ENCODE assay signal across 31 mouse cellular contexts in the genomic region with DNA sequence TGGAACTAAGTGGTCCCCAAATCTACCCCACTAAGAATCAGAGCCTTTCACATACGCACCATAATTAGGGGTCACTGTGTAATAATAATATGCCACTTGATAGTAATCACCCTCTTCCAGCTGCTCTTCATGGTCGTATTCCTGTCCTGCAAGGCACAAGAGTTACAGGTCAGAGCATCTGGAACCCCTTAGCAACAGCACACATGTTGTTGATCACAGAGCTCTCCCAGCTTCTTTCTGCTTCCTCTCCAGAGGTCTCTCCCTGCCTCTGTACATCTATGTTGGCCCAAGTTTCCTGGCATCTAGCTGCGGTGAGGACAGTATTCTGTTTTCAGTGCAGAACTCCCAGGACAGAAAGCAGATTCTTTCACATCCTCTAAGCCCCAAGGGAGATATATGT. TPM values are rescaled to one million over a fixed set of nuclear protein-coding genes. Genes with fewer than 3 reads are reported as not detected.
A peak's percentile ranks its signal among the peaks of the same experiment; 100 is the strongest.
DNase-seq lines count a peak whose midpoint lies in the region; ATAC-seq and TF ChIP-seq lines count a peak whose summit lies in the region.
"Had no signal": no experiment of that assay in that cellular context is flagged by ENCODE, and none has a peak within 500 bp of the region (broad histone marks: within the 10 kb centered on the region; RNA-seq: fewer than 3 reads in every experiment).

No protein-coding gene starts in this region.

- peak overlapping the region; percentile 80; the same call in 1 of the 2 replicates for H3K27ac ChIP-seq in gastrocnemius, adult 2 months
- H3K27ac ChIP-seq in lung, embryonic 15.5 days, result no peak overlapping the region
- H3K27ac ChIP-seq in embryonic facial prominence, embryonic 10.5 days (replicated peaks), result no peak overlapping the region
- H3K27ac ChIP-seq in limb, embryonic 12.5 days, result 0 out of 2 replicates have a peak overlapping the region, but pooled peaks have one; percentile 31
- H3K27ac ChIP-seq in liver, embryonic 11.5 days (ENCODE audit: low read depth, low read length), result no peak overlapping the region
- H3K27ac ChIP-seq: forebrain, embryonic 10.5 days; forebrain, embryonic 15.5 days; hindbrain, embryonic 13.5 days; kidney, postnatal 0 days; limb, embryonic 15.5 days; liver, embryonic 15.5 days; midbrain, embryonic 10.5 days; midbrain, embryonic 15.5 days; neural tube, embryonic 12.5 days had no signal

- no peak for DNase-seq in gastrocnemius, adult 2 months
- no peak for DNase-seq in gastrocnemius, postnatal 36 days
- DNase-seq in lung, adult 18-20 months, result no peak
- peak; percentile 73 for DNase-seq in embryonic facial prominence, embryonic 10.5 days (ENCODE audit: low spot score)
- no peak for DNase-seq in ovary, postnatal 14 days (ENCODE audit: low spot score)
- no peak for DNase-seq in liver, embryonic 11.5 days (ENCODE audit: low spot score)
- DNase-seq: adrenal gland, adult 8-10 months; cerebellum, adult 11 months; cerebellum, adult 9-10 months; cerebellum, postnatal 36 days; heart, postnatal 4 days; layer of hippocampus, adult 9-11 months; right cerebral cortex, postnatal 4 days; thymus, adult 2 months; thymus, postnatal 36 days had no signal

- no peak overlapping the region for H3K4me3 ChIP-seq in gastrocnemius, adult 2 months
- H3K4me3 ChIP-seq in lung, embryonic 15.5 days, result no peak overlapping the region
- no peak overlapping the region for H3K4me3 ChIP-seq in embryonic facial prominence, embryonic 10.5 days
- H3K4me3 ChIP-seq in limb, embryonic 12.5 days (replicated peaks), result no peak overlapping the region
- H3K4me3 ChIP-seq in liver, embryonic 11.5 days (ENCODE audit: low read depth, low read length), result no peak overlapping the region
- H3K4me3 ChIP-seq: embryonic facial prominence, embryonic 12.5 days; forebrain, embryonic 10.5 days; forebrain, embryonic 15.5 days; heart, embryonic 15.5 days; hindbrain, embryonic 13.5 days; limb, embryonic 15.5 days; liver, embryonic 15.5 days; midbrain, embryonic 15.5 days; neural tube, embryonic 12.5 days had no signal

- intact Hi-C loops in gastrocnemius, adult 2 months (cut with DNase I), result no loop called here
- intact Hi-C loops in gastrocnemius, postnatal 36 days (cut with DNase I), result loop anchor here (5.0 kb wide), 1 partner anchor 68 kb away; no protein-coding TSS in a partner anchor

- H3K27me3 ChIP-seq in lung, embryonic 15.5 days, result no peaks in the 10 kb centered on the region
- H3K27me3 ChIP-seq in embryonic facial prominence, embryonic 10.5 days (replicated peaks; ENCODE audit: low read depth, poor library complexity, severe bottlenecking), result no peaks in the 10 kb centered on the region
- no peaks in the 10 kb centered on the region for H3K27me3 ChIP-seq in limb, embryonic 12.5 days
- no peaks in the 10 kb centered on the region for H3K27me3 ChIP-seq in liver, embryonic 11.5 days (replicated peaks; ENCODE audit: control insufficient read depth, insufficient read depth, low read length)
- H3K27me3 ChIP-seq: embryonic facial prominence, embryonic 12.5 days; forebrain, embryonic 15.5 days; heart, embryonic 15.5 days; limb, embryonic 15.5 days; midbrain, embryonic 15.5 days; neural tube, embryonic 12.5 days had no signal

- ATAC-seq in lung, embryonic 15.5 days (ENCODE audit: borderline replicate concordance, extremely low read depth, low FRiP score, low TSS enrichment), result no peak
- no peak for ATAC-seq in limb, embryonic 12.5 days (ENCODE audit: insufficient number of reproducible peaks, insufficient read depth, low FRiP score, low TSS enrichment, low read depth)
- no peak for ATAC-seq in liver, embryonic 11.5 days (replicated peaks; ENCODE audit: low FRiP score)
- ATAC-seq: forebrain, embryonic 15.5 days; intestine, embryonic 16.5 days; midbrain, embryonic 15.5 days had no signal

- H3K4me1 ChIP-seq in lung, embryonic 15.5 days, result peaks cover 20% of the 10 kb centered on the region
- peaks cover 41% of the 10 kb centered on the region for H3K4me1 ChIP-seq in embryonic facial prominence, embryonic 10.5 days
- peaks cover 23% of the 10 kb centered on the region for H3K4me1 ChIP-seq in limb, embryonic 12.5 days (replicated peaks)
- peaks cover 19% of the 10 kb centered on the region for H3K4me1 ChIP-seq in liver, embryonic 11.5 days (replicated peaks; ENCODE audit: control insufficient read depth, insufficient read depth, low read length)

- 65% methylated on average over 3 of the region's 3 CpGs for WGBS in lung, embryonic 15.5 days
- WGBS in embryonic facial prominence, embryonic 10.5 days, result 40% methylated on average over 3 of the region's 3 CpGs
- 7% methylated on average over 3 of the region's 3 CpGs for WGBS in limb, embryonic 12.5 days
- WGBS in liver, embryonic 11.5 days, result 71% methylated on average over 3 of the region's 3 CpGs

- H3K4me2 ChIP-seq in lung, embryonic 15.5 days, result peak overlapping the region; percentile 55; the same call in 1 of the 2 replicates
- H3K4me2 ChIP-seq in limb, embryonic 12.5 days, result no peak overlapping the region
- H3K4me2 ChIP-seq in liver, embryonic 11.5 days, result no peak overlapping the region
- H3K4me2 ChIP-seq: embryonic facial prominence, embryonic 12.5 days; forebrain, embryonic 15.5 days; limb, embryonic 15.5 days; liver, embryonic 15.5 days; midbrain, embryonic 15.5 days; neural tube, embryonic 12.5 days had no signal

- no peaks in the 10 kb centered on the region for H3K9me3 ChIP-seq in lung, embryonic 15.5 days
- no peaks in the 10 kb centered on the region for H3K9me3 ChIP-seq in embryonic facial prominence, embryonic 10.5 days
- no peaks in the 10 kb centered on the region for H3K9me3 ChIP-seq in limb, embryonic 12.5 days
- no peaks in the 10 kb centered on the region for H3K9me3 ChIP-seq in liver, embryonic 11.5 days (ENCODE audit: control insufficient read depth, low read length)
- H3K9me3 ChIP-seq: embryonic facial prominence, embryonic 12.5 days; forebrain, embryonic 10.5 days; forebrain, embryonic 15.5 days; G1E; heart, embryonic 10.5 days; heart, embryonic 15.5 days; hindbrain, embryonic 13.5 days; limb, embryonic 15.5 days; liver, embryonic 15.5 days; midbrain, embryonic 10.5 days; midbrain, embryonic 15.5 days; neural tube, embryonic 12.5 days had no signal

- no peak overlapping the region for H3K9ac ChIP-seq in lung, embryonic 15.5 days
- no peak overlapping the region for H3K9ac ChIP-seq in limb, embryonic 12.5 days (replicated peaks)
- no peak overlapping the region for H3K9ac ChIP-seq in liver, embryonic 11.5 days (ENCODE audit: low read depth, low read length)
- H3K9ac ChIP-seq: embryonic facial prominence, embryonic 12.5 days; forebrain, embryonic 15.5 days; heart, embryonic 15.5 days; hindbrain, embryonic 13.5 days; limb, embryonic 15.5 days; liver, embryonic 15.5 days; midbrain, embryonic 15.5 days; neural tube, embryonic 12.5 days had no signal

- peaks cover 10% of the 10 kb centered on the region; the same call in 1 of the 2 replicates for H3K36me3 ChIP-seq in lung, embryonic 15.5 days
- H3K36me3 ChIP-seq in embryonic facial prominence, embryonic 10.5 days (replicated peaks), result no peaks in the 10 kb centered on the region
- no peaks in the 10 kb centered on the region for H3K36me3 ChIP-seq in limb, embryonic 12.5 days
- H3K36me3 ChIP-seq in liver, embryonic 11.5 days (ENCODE audit: control insufficient read depth, insufficient read depth, low read length), result no peaks in the 10 kb centered on the region
- H3K36me3 ChIP-seq: forebrain, embryonic 10.5 days; forebrain, embryonic 15.5 days; hindbrain, embryonic 13.5 days; limb, embryonic 15.5 days; liver, embryonic 15.5 days; midbrain, embryonic 10.5 days; midbrain, embryonic 15.5 days; neural tube, embryonic 12.5 days had no signal

- no peak for TF ChIP-seq CTCF in gastrocnemius, adult 2 months (IDR thresholded peaks at IDR 0.05)

RNA-seq across cellular contexts. Expression of gene BC028528, which starts 2.1 kb away (rescaled TPM):
- 1 to 10 TPM; 1.4 to 2.1 TPM for total RNA-seq in gastrocnemius, adult 2 months (2021)
- total RNA-seq in gastrocnemius, postnatal 36 days (2021), result 1 to 10 TPM; 1.8 to 4.0 TPM
- 69.8 and 76.9 TPM in 2 replicates for polyA plus RNA-seq in lung, embryonic 15.5 days (2015; fragmentation: Nextera tagmentation; extraction: Ambion mirVana)
- polyA plus RNA-seq in embryonic facial prominence, embryonic 10.5 days (2016; fragmentation: Nextera tagmentation; extraction: Ambion mirVana), result 7.6 and 10.2 TPM in 2 replicates
- 11.1 and 11.6 TPM in 2 replicates for polyA plus RNA-seq in limb, embryonic 12.5 days (2016; fragmentation: Nextera tagmentation; extraction: Ambion mirVana)
- 9.5 and 13.5 TPM in 2 replicates for polyA plus RNA-seq in liver, embryonic 11.5 days (2014; fragmentation: Nextera tagmentation; extraction: Ambion mirVana)
- polyA plus RNA-seq: G1E had no signal

RNA-seq across cellular contexts. Expression of gene Aph1a, which starts 4.1 kb away (rescaled TPM):
- total RNA-seq in gastrocnemius, adult 2 months (2021), result 10 to 100 TPM; 41.0 to 50.3 TPM
- total RNA-seq in gastrocnemius, postnatal 36 days (2021), result 10 to 100 TPM; 41.7 to 48.0 TPM
- 37.9 and 47.4 TPM in 2 replicates for polyA plus RNA-seq in lung, embryonic 15.5 days (2015; fragmentation: Nextera tagmentation; extraction: Ambion mirVana)
- 33.4 and 36.1 TPM in 2 replicates for polyA plus RNA-seq in embryonic facial prominence, embryonic 10.5 days (2016; fragmentation: Nextera tagmentation; extraction: Ambion mirVana)
- 29.0 and 31.5 TPM in 2 replicates for polyA plus RNA-seq in limb, embryonic 12.5 days (2016; fragmentation: Nextera tagmentation; extraction: Ambion mirVana)
- 34.3 and 35.1 TPM in 2 replicates for polyA plus RNA-seq in liver, embryonic 11.5 days (2014; fragmentation: Nextera tagmentation; extraction: Ambion mirVana)

RNA-seq across cellular contexts. Expression of gene Ciart, which starts 7.6 kb away (rescaled TPM):
- total RNA-seq in gastrocnemius, adult 2 months (2021), result 1 to 10 TPM; 2.7 to 9.3 TPM
- 1 to 10 TPM; 4.4 to 7.9 TPM for total RNA-seq in gastrocnemius, postnatal 36 days (2021)
- polyA plus RNA-seq in lung, embryonic 15.5 days (2015; fragmentation: Nextera tagmentation; extraction: Ambion mirVana), result 4.9 and 5.2 TPM in 2 replicates
- polyA plus RNA-seq in embryonic facial prominence, embryonic 10.5 days (2016; fragmentation: Nextera tagmentation; extraction: Ambion mirVana), result 11.5 and 13.4 TPM in 2 replicates
- 8.5 and 10.2 TPM in 2 replicates for polyA plus RNA-seq in limb, embryonic 12.5 days (2016; fragmentation: Nextera tagmentation; extraction: Ambion mirVana)
- 7.9 and 8.1 TPM in 2 replicates for polyA plus RNA-seq in liver, embryonic 11.5 days (2014; fragmentation: Nextera tagmentation; extraction: Ambion mirVana)

RNA-seq across cellular contexts. Expression of gene Car14, which starts 14.8 kb away (rescaled TPM):
- 100 to 1,000 TPM in 1 of 2 experiments, 10 to 100 TPM in 1; 81.2 to 115 TPM for total RNA-seq in gastrocnemius, adult 2 months (2021)
- 10 to 100 TPM; 71.9 to 92.1 TPM for total RNA-seq in gastrocnemius, postnatal 36 days (2021)
- polyA plus RNA-seq in lung, embryonic 15.5 days (2015; fragmentation: Nextera tagmentation; extraction: Ambion mirVana), result 11.6 and 11.9 TPM in 2 replicates
- polyA plus RNA-seq in embryonic facial prominence, embryonic 10.5 days (2016; fragmentation: Nextera tagmentation; extraction: Ambion mirVana), result 120 and 133 TPM in 2 replicates
- polyA plus RNA-seq in limb, embryonic 12.5 days (2016; fragmentation: Nextera tagmentation; extraction: Ambion mirVana), result 74.2 and 78.4 TPM in 2 replicates
- polyA plus RNA-seq in liver, embryonic 11.5 days (2014; fragmentation: Nextera tagmentation; extraction: Ambion mirVana), result 27.4 and 28.9 TPM in 2 replicates
- polyA plus RNA-seq: G1E had no signal

RNA-seq across cellular contexts. Expression of gene Mrps21, which starts 18.3 kb away (rescaled TPM):
- 100 to 1,000 TPM; 303 to 336 TPM for total RNA-seq in gastrocnemius, adult 2 months (2021)
- 100 to 1,000 TPM; 289 to 304 TPM for total RNA-seq in gastrocnemius, postnatal 36 days (2021)
- 305 and 336 TPM in 2 replicates for polyA plus RNA-seq in lung, embryonic 15.5 days (2015; fragmentation: Nextera tagmentation; extraction: Ambion mirVana)
- polyA plus RNA-seq in embryonic facial prominence, embryonic 10.5 days (2016; fragmentation: Nextera tagmentation; extraction: Ambion mirVana), result 374 and 377 TPM in 2 replicates
- 344 and 355 TPM in 2 replicates for polyA plus RNA-seq in limb, embryonic 12.5 days (2016; fragmentation: Nextera tagmentation; extraction: Ambion mirVana)
- 311 and 340 TPM in 2 replicates for polyA plus RNA-seq in liver, embryonic 11.5 days (2014; fragmentation: Nextera tagmentation; extraction: Ambion mirVana)

Comparison
In these comparisons a context has a peak if more than half of its experiments do, and no peak if none do; other contexts are left out.
1. H3K27ac ChIP-seq: peak in gastrocnemius, adult 2 months (single experiment) and limb, embryonic 12.5 days (single experiment); none in lung, embryonic 15.5 days (single experiment), embryonic facial prominence, embryonic 10.5 days (single experiment) and liver, embryonic 11.5 days (single experiment).